Mouse (Mus musculus): ENCODE data around the gene Slc29a3. TPM values are rescaled to one million over a fixed set of nuclear protein-coding genes. Genes with fewer than 3 reads are reported as not detected.

Gene Slc29a3
- polyA plus RNA-seq, 1 experiment from 2014 or later, result 8.0 TPM

Other genes starting within 250 kb of the Slc29a3 start
- gene Cdh23, start 56.3 kb downstream of the Slc29a3 start, polyA plus RNA-seq (2014; fragmentation: Nextera tagmentation; extraction: Ambion mirVana), result 0.36 and 0.43 TPM in 2 replicates
- 4.0 TPM in 2 replicates for gene Unc5b, start 78.8 kb upstream of the Slc29a3 start, polyA plus RNA-seq (2014; fragmentation: Nextera tagmentation; extraction: Ambion mirVana)

All from forebrain, embryonic 11.5 days (tissue).